Mouse (Mus musculus) MEL (cell line): ENCODE results near the gene Gm20425. TPM values are rescaled to one million over a fixed set of nuclear protein-coding genes. Genes with fewer than 3 reads are reported as not detected.

Source experiments
- DNase-seq: peaks from one replicate; pipeline ENCODE4 v3.0.0; 2011; ENCODE audit warnings: low read depth, low spot score
- H3K27ac ChIP-seq: 2 replicates; pipeline ENCODE4 v1.5.1; 2012; ENCODE audit warnings: low read depth, mild to moderate bottlenecking, control low read depth, low read length, moderate library complexity; ENCODE audit not compliant: control insufficient read depth
- H3K27me3 ChIP-seq, 2 experiments: fragments of 150-350 bp in 1 of 2; sonication (generic) in 1 of 2; 2 replicates each; pipeline ENCODE4 v1.6.1; 2012; ENCODE audit warnings: low read length in 2 of 2, mild to moderate bottlenecking in 2 of 2, improper control_type of control experiment in 1 of 2, moderate library complexity in 1 of 2; ENCODE audit not compliant: insufficient read depth in 2 of 2, control insufficient read depth in 1 of 2
- H3K36me3 ChIP-seq, 2 experiments: 2 replicates each; pipeline ENCODE4 v1.6.1; 2012 to 2014; ENCODE audit warnings: low read length in 2 of 2, improper control_type of control experiment in 1 of 2, inconsistent platforms in 1 of 2, mild to moderate bottlenecking in 1 of 2; ENCODE audit not compliant: insufficient read depth in 2 of 2, control insufficient read depth in 1 of 2
- H3K4me1 ChIP-seq, 2 experiments: fragments of 150-350 bp in 1 of 2; sonication (generic) in 1 of 2; 2 replicates each; pipeline ENCODE4 v1.6.1; 2012; ENCODE audit warnings: low read length in 2 of 2, improper control_type of control experiment in 1 of 2, mild to moderate bottlenecking in 1 of 2; ENCODE audit not compliant: insufficient read depth in 2 of 2, control insufficient read depth in 1 of 2
- H3K4me3 ChIP-seq, 2 experiments: fragments of 150-350 bp in 1 of 2; sonication (generic) in 1 of 2; 2 replicates each; pipeline ENCODE4 v1.5.1; 2012; ENCODE audit warnings: low read depth in 2 of 2, low read length in 2 of 2, mild to moderate bottlenecking in 2 of 2, moderate library complexity in 2 of 2, control low read depth in 1 of 2, improper control_type of control experiment in 1 of 2; ENCODE audit not compliant: control insufficient read depth in 1 of 2, insufficient read depth in 1 of 2
- H3K79me2 ChIP-seq: 2 replicates; pipeline ENCODE4 v1.6.1; 2012; ENCODE audit warnings: mild to moderate bottlenecking, low read length, moderate library complexity; ENCODE audit not compliant: control insufficient read depth, poor library complexity, insufficient read depth
- H3K9ac ChIP-seq: 2 replicates; pipeline ENCODE4 v1.6.1; 2012; ENCODE audit warnings: low read depth, mild to moderate bottlenecking, control low read depth, low read length, moderate library complexity; ENCODE audit not compliant: control insufficient read depth, poor library complexity, severe bottlenecking
- H3K9me3 ChIP-seq: fragments of 150-350 bp; sonication (generic); replicated peaks from 2 replicates; pipeline ENCODE4 v1.6.1; 2012; ENCODE audit warnings: mild to moderate bottlenecking, low read length, improper control_type of control experiment, moderate library complexity; ENCODE audit not compliant: insufficient read depth
- CTCF ChIP-seq, 3 experiments: IDR thresholded peaks in 2 of 3; conservative IDR thresholded peaks in 1 of 3; 2 replicates each; pipeline ENCODE4 v1.5.1; 2011 to 2012; ENCODE audit warnings: low read length in 3 of 3, low read depth in 2 of 3, mild to moderate bottlenecking in 2 of 3, improper control_type of control experiment in 1 of 3, inconsistent platforms in 1 of 3, mixed read lengths in 1 of 3, moderate library complexity in 1 of 3; ENCODE audit not compliant: control insufficient read depth in 1 of 3, insufficient read depth in 1 of 3, poor library complexity in 1 of 3, severe bottlenecking in 1 of 3
- ELF1 ChIP-seq: IDR thresholded peaks from 2 replicates; pipeline ENCODE4 v1.6.1; 2014; ENCODE audit warnings: low read depth, mild to moderate bottlenecking, inconsistent platforms, low read length, improper control_type of control experiment, moderate library complexity
- EP300 ChIP-seq, 2 experiments: IDR thresholded peaks; 2 replicates each; pipeline ENCODE4 v1.6.1; 2011; ENCODE audit warnings: improper control_type of control experiment in 2 of 2, low read length in 2 of 2, low read depth in 1 of 2, mild to moderate bottlenecking in 1 of 2
- ETS1 ChIP-seq: IDR thresholded peaks from 2 replicates; pipeline ENCODE4 v1.6.1; 2012; ENCODE audit warnings: low read depth, mild to moderate bottlenecking, inconsistent platforms, low read length, improper control_type of control experiment, moderate library complexity
- MAX ChIP-seq: IDR thresholded peaks from 2 replicates; pipeline ENCODE4 v1.6.1; 2011; ENCODE audit warnings: low read length, improper control_type of control experiment
- MXI1 ChIP-seq: IDR thresholded peaks from 2 replicates; pipeline ENCODE4 v1.6.1; 2011; ENCODE audit warnings: mild to moderate bottlenecking, low read depth, low read length, improper control_type of control experiment
- MYB ChIP-seq: IDR thresholded peaks from 2 replicates; pipeline ENCODE4 v1.6.1; 2011; ENCODE audit warnings: mild to moderate bottlenecking, low read depth, low read length, improper control_type of control experiment
- MYC ChIP-seq: IDR thresholded peaks from 2 replicates; pipeline ENCODE4 v1.6.1; 2011; ENCODE audit warnings: low read depth, mild to moderate bottlenecking, low read length, improper control_type of control experiment, moderate library complexity
- NELFE ChIP-seq: IDR thresholded peaks from 2 replicates; pipeline ENCODE4 v1.6.1; 2011; ENCODE audit warnings: low read depth, low read length, improper control_type of control experiment
- NRF1 ChIP-seq: IDR thresholded peaks from 2 replicates; pipeline ENCODE4 v1.6.1; 2014; ENCODE audit warnings: low read depth, mild to moderate bottlenecking, inconsistent platforms, low read length, improper control_type of control experiment, moderate library complexity; ENCODE audit not compliant: poor library complexity, insufficient read depth, severe bottlenecking
- POLR2A ChIP-seq, 2 experiments: IDR thresholded peaks; 2 replicates each; pipeline ENCODE4 v1.6.1; 2011 to 2012; ENCODE audit warnings: low read length in 2 of 2, mild to moderate bottlenecking in 2 of 2, control low read depth in 1 of 2, improper control_type of control experiment in 1 of 2, low read depth in 1 of 2, moderate library complexity in 1 of 2; ENCODE audit not compliant: control insufficient read depth in 1 of 2, insufficient read depth in 1 of 2, poor library complexity in 1 of 2
- POLR2AphosphoS5 ChIP-seq: IDR thresholded peaks from 2 replicates; pipeline ENCODE4 v1.6.1; 2012; ENCODE audit warnings: low read depth, borderline replicate concordance, mild to moderate bottlenecking, inconsistent platforms, low read length, moderate library complexity, mixed read lengths
- RAD21 ChIP-seq: IDR thresholded peaks from 2 replicates; pipeline ENCODE4 v1.6.1; 2011; ENCODE audit warnings: mild to moderate bottlenecking, low read depth, low read length, improper control_type of control experiment
- SIN3A ChIP-seq: IDR thresholded peaks from 2 replicates; pipeline ENCODE4 v1.6.1; 2012; ENCODE audit warnings: low read length, improper control_type of control experiment, inconsistent platforms
- UBTF ChIP-seq: IDR thresholded peaks from 2 replicates; pipeline ENCODE4 v1.6.1; 2012; ENCODE audit warnings: low read depth, mild to moderate bottlenecking, inconsistent platforms, low read length, improper control_type of control experiment, moderate library complexity, borderline replicate concordance; ENCODE audit not compliant: insufficient read depth
- ZC3H11A ChIP-seq: IDR thresholded peaks from 2 replicates; pipeline ENCODE4 v1.6.1; 2012; ENCODE audit warnings: low read depth, mild to moderate bottlenecking, inconsistent platforms, low read length, improper control_type of control experiment
- ZKSCAN1 ChIP-seq: IDR thresholded peaks from 2 replicates; pipeline ENCODE4 v1.6.1; 2012; ENCODE audit warnings: low read depth, mild to moderate bottlenecking, inconsistent platforms, low read length, improper control_type of control experiment, moderate library complexity
- ZMIZ1 ChIP-seq: IDR thresholded peaks from 2 replicates; pipeline ENCODE4 v1.6.1; 2012; ENCODE audit warnings: low read depth, mild to moderate bottlenecking, inconsistent platforms, low read length, improper control_type of control experiment, moderate library complexity
- ZNF384 ChIP-seq: IDR thresholded peaks from 2 replicates; pipeline ENCODE4 v1.6.1; 2012; ENCODE audit warnings: low read depth, mild to moderate bottlenecking, inconsistent platforms, low read length, improper control_type of control experiment
- polyA plus RNA-seq, 2 experiments: library from polyadenylated mRNA; stranded (reverse) in 1 of 2; unstranded in 1 of 2; fragments of >175 nt in 1 of 2; fragments of >200 nt in 1 of 2; gene quantifications; 2 replicates each; pipeline versions ENCODE4 v1.2.1 to v1.2.4; 2012; ENCODE audit warnings: low replicate concordance in 2 of 2, low read depth in 1 of 2; ENCODE audit not compliant: insufficient read length in 2 of 2, insufficient read depth in 1 of 2, missing spikeins in 1 of 2
- total RNA-seq: library from RNA; depleted of rRNA; stranded (reverse); fragments of 300-350 nt; gene quantifications from 2 replicates; pipeline ENCODE4 v1.2.3, GENCODE M21; 2012

Gene Gm20425
- total and polyA plus RNA-seq, 3 experiments: not detected

DNA sequence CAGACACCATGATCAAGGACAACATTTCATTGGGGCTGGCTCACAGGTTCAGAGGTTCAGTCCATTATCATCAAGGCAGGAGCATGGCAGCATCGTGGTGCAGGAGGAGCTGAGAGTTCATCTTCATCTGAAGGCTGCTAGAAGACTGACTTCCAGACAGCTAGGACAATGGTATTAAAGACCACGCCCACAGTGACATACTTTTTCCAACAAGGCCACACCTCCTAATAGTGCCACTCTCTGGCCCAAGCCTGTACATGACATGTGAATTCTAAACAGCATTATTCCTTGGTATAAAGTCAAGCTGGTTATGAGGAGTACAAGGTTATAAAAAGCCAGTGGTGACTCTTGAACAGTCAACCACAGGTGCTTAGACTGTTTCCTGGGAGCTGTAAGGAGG is 75.5 kb downstream of the Gm20425 start:
- Histone ChIP-seq H3K9me3 (no peaks in the 10 kb centered on the region), H3K4me3 (no peak overlapping the region), H3K27me3 (no peaks in the 10 kb centered on the region), H3K4me1 (peaks cover 0 to 4% of the 10 kb centered on the region in 2 experiments; a peak in 2 of 4 replicates), H3K36me3 (no peaks in the 10 kb centered on the region), H3K9ac (no peak overlapping the region), H3K79me2 (no peaks in the 10 kb centered on the region), H3K27ac (no peak overlapping the region)
- no peak for TF ChIP-seq MXI1
- no peak for TF ChIP-seq EP300 (IDR thresholded peaks at IDR 0.05; ENCODE audit: low read depth in 1 of 2, low read length in 2 of 2)
- no peak for TF ChIP-seq POLR2AphosphoS5
- no peak for DNase-seq

DNA sequence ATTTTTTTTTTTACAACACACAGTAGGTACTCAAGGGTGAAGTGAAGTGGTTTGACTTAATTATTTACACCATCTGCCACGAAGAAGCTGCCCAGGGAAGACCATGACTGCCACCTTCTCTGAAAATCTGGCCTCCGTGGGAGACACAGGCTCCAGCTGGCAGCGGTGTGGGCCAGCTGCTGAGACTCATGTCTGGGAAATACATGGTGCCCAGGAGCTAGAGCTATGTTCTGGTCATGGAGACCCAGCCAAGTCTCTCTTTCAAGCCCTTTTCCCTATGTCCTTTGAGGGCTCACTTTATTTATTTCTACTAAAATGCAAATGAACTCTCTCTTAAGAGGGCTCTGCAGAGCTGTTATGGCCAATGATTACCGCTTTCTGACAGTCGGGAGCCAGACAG is 76.8 kb downstream of the Gm20425 start:
- Histone ChIP-seq H3K4me1 (peaks cover 0 to 4% of the 10 kb centered on the region in 2 experiments; a peak in 2 of 4 replicates), H3K27me3 (no peaks in the 10 kb centered on the region), H3K79me2 (no peaks in the 10 kb centered on the region), H3K9me3 (no peaks in the 10 kb centered on the region), H3K9ac (no peak overlapping the region), H3K36me3 (no peaks in the 10 kb centered on the region), H3K27ac (no peak overlapping the region), H3K4me3 (no peak overlapping the region)
- no peak for TF ChIP-seq POLR2A (IDR thresholded peaks at IDR 0.05; ENCODE audit: control insufficient read depth in 1 of 2, insufficient read depth in 1 of 2, low read depth in 1 of 2, low read length in 2 of 2, poor library complexity in 1 of 2)
- TF ChIP-seq ZC3H11A: no peak
- no peak for TF ChIP-seq NELFE
- no peak for TF ChIP-seq MAX
- TF ChIP-seq ZKSCAN1: no peak
- no peak for TF ChIP-seq SIN3A
- no peak for TF ChIP-seq ELF1
- TF ChIP-seq ETS1: no peak
- no peak for TF ChIP-seq MYB
- TF ChIP-seq CTCF (IDR thresholded peaks at IDR 0.05 in 2 of 3, conservative IDR thresholded peaks at IDR 0.05 in 1 of 3; ENCODE audit: control insufficient read depth in 1 of 3, insufficient read depth in 1 of 3, low read depth in 2 of 3, low read length in 3 of 3, poor library complexity in 1 of 3, severe bottlenecking in 1 of 3): no peak
- no peak for TF ChIP-seq ZMIZ1
- no peak for TF ChIP-seq MYC
- no peak for TF ChIP-seq ZNF384
- TF ChIP-seq RAD21: no peak
- TF ChIP-seq NRF1: no peak
- TF ChIP-seq UBTF: no peak
- no peak for DNase-seq
